Mouse (Mus musculus) embryo, embryonic 11 days (tissue): ENCODE results near the gene Gm9945.

Experiments
- DNase-seq: peaks from one replicate; pipeline ENCODE4 v3.0.0-alpha.2; 2015

Gene Gm9945

GRCm38 (mm10) chr11:53463551-53464424 lies 16.2 kb upstream of the Gm9945 start:
- peak; percentile 71 for DNase-seq

- DNase-seq: peak; percentile 90
Measured at GRCm38 (mm10) chr11:53466231-53466971, 13.6 kb upstream of the Gm9945 start.

- no peak for DNase-seq
Measured at GRCm38 (mm10) chr11:53469294-53469967, 10.5 kb upstream of the Gm9945 start.

- DNase-seq: peak; percentile 95
Measured at GRCm38 (mm10) chr11:53469968-53470695, 9.8 kb upstream of the Gm9945 start, which contains the start of gene Gm9837. Gene Gm9837 (minus strand): TSS chr11:53470479.

- no peak for DNase-seq
Measured at GRCm38 (mm10) chr11:53472709-53473108, 7.3 kb upstream of the Gm9945 start.

GRCm38 (mm10) chr11:53475620-53476019 lies 4.3 kb upstream of the Gm9945 start:
- DNase-seq: no peak

GRCm38 (mm10) chr11:53477833-53478232 lies 2.1 kb upstream of the Gm9945 start:
- DNase-seq: no peak

GRCm38 (mm10) chr11:53478383-53479170 lies 1.4 kb upstream of the Gm9945 start:
- no peak for DNase-seq

GRCm38 (mm10) chr11:53479171-53479782 lies 689 bp upstream of the Gm9945 start:
- no peak for DNase-seq

- DNase-seq: no peak
Measured at GRCm38 (mm10) chr11:53481088-53481730, 1.2 kb downstream of the Gm9945 start.

GRCm38 (mm10) chr11:53483159-53483891 lies 3.4 kb downstream of the Gm9945 start:
- no peak for DNase-seq

GRCm38 (mm10) chr11:53485719-53486118 lies 5.8 kb downstream of the Gm9945 start:
- DNase-seq: no peak

GRCm38 (mm10) chr11:53486351-53486750 lies 6.4 kb downstream of the Gm9945 start:
- DNase-seq: no peak

GRCm38 (mm10) chr11:53486822-53487594 lies 7.0 kb downstream of the Gm9945 start:
- no peak for DNase-seq

GRCm38 (mm10) chr11:53489007-53489406 lies 9.0 kb downstream of the Gm9945 start:
- no peak for DNase-seq

- DNase-seq: no peak
Measured at GRCm38 (mm10) chr11:53489421-53489820, 9.5 kb downstream of the Gm9945 start.

GRCm38 (mm10) chr11:53491954-53492401 lies 12.0 kb downstream of the Gm9945 start:
- DNase-seq: peak; percentile 80

GRCm38 (mm10) chr11:53493243-53493955 lies 13.4 kb downstream of the Gm9945 start:
- peak; percentile 66 for DNase-seq
